Mouse (Mus musculus): ENCODE measurements at regions not wholly inside any gene's neighbourhood (a gene's known extent, or its start where the extent isn't known, plus 50 kb on each side); places are given as distances from the start of the nearest gene placed in this dataset.

DNA sequence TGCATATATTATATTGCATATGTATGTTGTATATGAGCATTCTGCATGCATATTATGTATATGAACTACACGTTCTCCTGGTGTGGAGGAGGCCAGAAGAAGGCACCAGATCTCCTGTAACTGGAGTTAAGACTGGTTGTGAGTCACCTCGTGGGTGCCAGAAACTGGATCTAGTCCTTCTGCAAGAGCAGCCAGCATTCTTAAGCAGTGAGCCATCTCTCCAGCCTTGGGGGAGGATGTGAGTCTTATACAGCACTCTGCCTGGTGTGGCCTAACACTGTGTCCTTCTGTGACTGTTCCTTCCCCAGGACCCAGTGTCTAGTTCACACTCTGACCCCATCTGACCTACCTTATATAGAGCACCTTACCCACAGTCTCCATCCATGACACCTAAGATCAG is 121.6 kb downstream of the Gm26897 start:
- TF ChIP-seq EP300 (optimal IDR thresholded peaks at IDR 0.05) = no peak
- TF ChIP-seq CTCF (IDR thresholded peaks at IDR 0.05; ENCODE audit: low read depth) = no peak
- Histone ChIP-seq H3K4me2 (replicated peaks; ENCODE audit: low read depth) (no peak overlapping the region), H3K27me3 (ENCODE audit: control insufficient read depth, insufficient read depth, low read length) (no peaks in the 10 kb centered on the region), H3K4me3 (ENCODE audit: low read depth, low read length) (no peak overlapping the region), H3K36me3 (ENCODE audit: control insufficient read depth, insufficient read depth, low read length) (no peaks in the 10 kb centered on the region), H3K9me3 (ENCODE audit: control insufficient read depth, low read length) (no peaks in the 10 kb centered on the region), H3K9ac (ENCODE audit: low read length) (no peak overlapping the region), H3K27ac (replicated peaks) (no peak overlapping the region), H3K4me1 (replicated peaks; ENCODE audit: control insufficient read depth, insufficient read depth) (no peaks in the 10 kb centered on the region)
- no peak for DNase-seq (ENCODE audit: low spot score)
- no peak for ATAC-seq (ENCODE audit: low FRiP score, low TSS enrichment)
- WGBS = 58% methylated on average over 2 of the region's 2 CpGs

DNA sequence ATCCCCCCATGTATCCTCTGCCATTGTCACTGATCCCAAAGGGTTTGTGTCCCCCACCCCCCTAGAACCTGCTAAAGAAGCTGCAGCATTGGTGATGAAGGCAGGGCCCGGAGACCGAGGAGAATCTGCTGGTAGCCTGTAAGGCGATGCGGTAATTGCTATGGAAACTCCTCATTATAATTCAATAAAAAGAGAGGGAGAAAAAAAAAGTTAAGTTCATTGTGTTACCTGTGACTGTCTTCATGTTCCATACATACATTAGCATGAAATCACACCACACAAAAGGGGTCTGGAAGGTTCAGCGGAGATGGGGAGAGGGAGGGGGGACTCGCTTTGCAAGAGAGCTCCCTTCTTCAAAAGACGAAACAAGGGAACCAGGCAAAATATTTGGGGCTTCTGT is 123.5 kb downstream of the Gm26897 start:
- no peak overlapping the region for H3K4me2 ChIP-seq (replicated peaks; ENCODE audit: low read depth)
- no peak overlapping the region for H3K9ac ChIP-seq (ENCODE audit: low read length)
- no peaks in the 10 kb centered on the region for H3K36me3 ChIP-seq (ENCODE audit: control insufficient read depth, insufficient read depth, low read length)
- no peak overlapping the region for H3K4me3 ChIP-seq (ENCODE audit: low read depth, low read length)
- no peak overlapping the region for H3K27ac ChIP-seq (replicated peaks)
- WGBS = 94% methylated on average over 7 of the region's 7 CpGs
- no peaks in the 10 kb centered on the region for H3K27me3 ChIP-seq (ENCODE audit: control insufficient read depth, insufficient read depth, low read length)
- no peaks in the 10 kb centered on the region for H3K9me3 ChIP-seq (ENCODE audit: control insufficient read depth, low read length)
- no peaks in the 10 kb centered on the region for H3K4me1 ChIP-seq (replicated peaks; ENCODE audit: control insufficient read depth, insufficient read depth)
- no peak for DNase-seq (ENCODE audit: low spot score)
- ATAC-seq (ENCODE audit: low FRiP score, low TSS enrichment) = no peak
- TF ChIP-seq EP300 (optimal IDR thresholded peaks at IDR 0.05) (no peak), CTCF (IDR thresholded peaks at IDR 0.05; ENCODE audit: low read depth) (no peak)

DNA sequence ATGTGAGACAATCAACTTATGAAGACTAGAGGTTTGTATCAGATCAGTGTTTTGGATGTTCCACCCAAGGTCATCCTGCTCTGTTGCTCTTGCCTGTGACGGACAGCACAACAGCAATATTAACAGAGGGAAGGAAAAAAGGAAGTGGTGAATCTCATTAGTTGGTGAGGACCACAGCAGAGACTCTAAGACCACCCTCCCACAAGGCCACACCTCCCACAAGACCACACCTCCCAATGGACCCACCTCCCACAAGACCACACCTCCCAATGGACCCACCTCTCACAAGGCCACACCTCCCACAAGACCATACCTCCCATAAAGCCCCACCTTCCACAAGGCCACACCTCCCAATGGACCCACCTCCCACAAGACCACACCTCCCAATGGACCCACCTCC is 126.7 kb downstream of the Gm26897 start:
- no peak for TF ChIP-seq CTCF (IDR thresholded peaks at IDR 0.05; ENCODE audit: low read depth)
- TF ChIP-seq EP300 (optimal IDR thresholded peaks at IDR 0.05) = no peak
- Histone ChIP-seq H3K27me3 (ENCODE audit: control insufficient read depth, insufficient read depth, low read length) (no peaks in the 10 kb centered on the region), H3K9ac (ENCODE audit: low read length) (no peak overlapping the region), H3K27ac (replicated peaks) (no peak overlapping the region), H3K4me2 (replicated peaks; ENCODE audit: low read depth) (no peak overlapping the region), H3K9me3 (ENCODE audit: control insufficient read depth, low read length) (no peaks in the 10 kb centered on the region), H3K4me1 (replicated peaks; ENCODE audit: control insufficient read depth, insufficient read depth) (no peaks in the 10 kb centered on the region), H3K36me3 (ENCODE audit: control insufficient read depth, insufficient read depth, low read length) (no peaks in the 10 kb centered on the region), H3K4me3 (ENCODE audit: low read depth, low read length) (no peak overlapping the region)
- 100% methylated on average over 1 of the region's 1 CpGs for WGBS
- ATAC-seq (ENCODE audit: low FRiP score, low TSS enrichment) (no peak), DNase-seq (ENCODE audit: low spot score) (no peak)

DNA sequence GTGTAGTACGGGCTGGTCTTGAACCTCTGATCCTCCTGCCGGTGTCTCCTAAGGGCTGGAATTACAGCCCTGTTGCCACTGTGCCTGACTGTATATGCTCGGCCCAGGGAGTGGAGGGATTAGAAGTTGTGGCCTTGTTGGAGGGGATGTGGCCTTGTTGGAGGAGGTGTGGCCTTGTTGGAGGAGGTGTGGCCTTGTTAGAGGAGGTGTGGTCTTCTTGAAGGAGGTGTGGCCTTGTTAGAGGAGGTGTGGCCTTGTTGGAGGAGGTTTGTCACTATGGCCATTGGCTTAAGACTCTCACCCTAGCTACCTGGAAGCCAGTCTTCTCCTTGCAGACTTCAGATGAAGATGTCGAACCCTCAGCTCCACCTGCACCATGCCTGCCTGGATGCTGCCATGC is 128.6 kb downstream of the Gm26897 start:
- Histone ChIP-seq H3K27ac (replicated peaks) (no peak overlapping the region), H3K4me1 (replicated peaks; ENCODE audit: control insufficient read depth, insufficient read depth) (no peaks in the 10 kb centered on the region), H3K9ac (ENCODE audit: low read length) (no peak overlapping the region), H3K36me3 (ENCODE audit: control insufficient read depth, insufficient read depth, low read length) (no peaks in the 10 kb centered on the region), H3K9me3 (ENCODE audit: control insufficient read depth, low read length) (no peaks in the 10 kb centered on the region), H3K4me2 (replicated peaks; ENCODE audit: low read depth) (no peak overlapping the region), H3K27me3 (ENCODE audit: control insufficient read depth, insufficient read depth, low read length) (no peaks in the 10 kb centered on the region), H3K4me3 (ENCODE audit: low read depth, low read length) (no peak overlapping the region)
- WGBS = 93% methylated on average over 4 of the region's 4 CpGs
- no peak for DNase-seq (ENCODE audit: low spot score)
- TF ChIP-seq CTCF (IDR thresholded peaks at IDR 0.05; ENCODE audit: low read depth) (no peak), EP300 (optimal IDR thresholded peaks at IDR 0.05) (no peak)
- ATAC-seq (ENCODE audit: low FRiP score, low TSS enrichment) = no peak

DNA sequence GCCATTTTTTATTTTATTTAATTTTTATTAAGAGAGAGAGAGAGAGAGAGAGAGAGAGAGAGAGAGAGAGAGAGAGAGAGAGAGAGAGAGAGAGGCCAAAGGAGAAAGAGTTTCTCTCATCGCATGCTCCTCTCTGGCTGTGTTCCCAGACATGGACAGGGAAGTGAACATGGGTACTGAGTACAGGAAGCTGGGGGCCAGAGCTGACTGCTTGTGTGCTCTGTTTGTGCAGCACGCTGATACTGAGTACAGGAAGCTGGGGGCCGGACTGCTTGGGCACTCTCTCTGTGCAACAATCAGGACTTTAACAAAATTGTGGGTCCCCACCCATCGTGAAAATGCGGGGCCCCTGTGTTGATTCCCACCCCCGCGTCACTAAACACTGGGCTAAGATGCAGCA is 130.2 kb downstream of the Gm26897 start:
- Histone ChIP-seq H3K36me3 (ENCODE audit: control insufficient read depth, insufficient read depth, low read length) (no peaks in the 10 kb centered on the region), H3K27ac (replicated peaks) (no peak overlapping the region), H3K4me1 (replicated peaks; ENCODE audit: control insufficient read depth, insufficient read depth) (no peaks in the 10 kb centered on the region), H3K4me2 (replicated peaks; ENCODE audit: low read depth) (no peak overlapping the region), H3K27me3 (ENCODE audit: control insufficient read depth, insufficient read depth, low read length) (no peaks in the 10 kb centered on the region), H3K9me3 (ENCODE audit: control insufficient read depth, low read length) (no peaks in the 10 kb centered on the region), H3K4me3 (ENCODE audit: low read depth, low read length) (no peak overlapping the region), H3K9ac (ENCODE audit: low read length) (no peak overlapping the region)
- TF ChIP-seq EP300 (optimal IDR thresholded peaks at IDR 0.05) (no peak), CTCF (IDR thresholded peaks at IDR 0.05; ENCODE audit: low read depth) (no peak)
- DNase-seq (ENCODE audit: low spot score) (no peak), ATAC-seq (ENCODE audit: low FRiP score, low TSS enrichment) (no peak)
- 26% methylated on average over 7 of the region's 7 CpGs for WGBS

DNA sequence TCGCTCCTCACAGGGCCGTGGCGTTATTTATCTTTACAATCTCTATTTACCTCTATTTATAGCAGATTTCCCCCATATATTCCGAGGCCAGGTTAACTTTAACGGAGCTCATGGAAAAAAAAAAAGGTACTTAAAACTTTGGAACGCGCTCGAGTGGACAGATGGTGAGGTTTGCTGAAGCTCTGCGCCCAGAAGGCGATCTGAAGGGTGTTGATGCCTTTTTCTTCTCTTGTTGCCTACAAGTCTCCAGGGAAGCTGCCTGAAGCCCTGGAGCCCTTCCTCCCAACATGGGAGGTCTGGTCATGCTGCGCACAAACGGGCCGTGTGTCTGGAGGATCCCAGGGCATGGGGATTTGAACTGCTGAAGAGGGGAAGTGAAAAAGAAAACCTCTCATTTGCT is 130.9 kb downstream of the Gm26897 start:
- Histone ChIP-seq H3K27ac (replicated peaks) (no peak overlapping the region), H3K9ac (ENCODE audit: low read length) (no peak overlapping the region), H3K36me3 (ENCODE audit: control insufficient read depth, insufficient read depth, low read length) (no peaks in the 10 kb centered on the region), H3K4me3 (ENCODE audit: low read depth, low read length) (no peak overlapping the region), H3K27me3 (ENCODE audit: control insufficient read depth, insufficient read depth, low read length) (no peaks in the 10 kb centered on the region), H3K4me2 (replicated peaks; ENCODE audit: low read depth) (no peak overlapping the region), H3K9me3 (ENCODE audit: control insufficient read depth, low read length) (no peaks in the 10 kb centered on the region), H3K4me1 (replicated peaks; ENCODE audit: control insufficient read depth, insufficient read depth) (no peaks in the 10 kb centered on the region)
- WGBS = 68% methylated on average over 13 of the region's 13 CpGs
- no peak for TF ChIP-seq CTCF (IDR thresholded peaks at IDR 0.05; ENCODE audit: low read depth)
- TF ChIP-seq EP300 (optimal IDR thresholded peaks at IDR 0.05) = no peak
- no peak for ATAC-seq (ENCODE audit: low FRiP score, low TSS enrichment)
- no peak for DNase-seq (ENCODE audit: low spot score)

Data from stomach, postnatal 0 days (tissue).